Mouse (Mus musculus): ENCODE measurements at regions not wholly inside any gene's neighbourhood (a gene's known extent, or its start where the extent isn't known, plus 50 kb on each side); places are given as distances from the start of the nearest gene placed in this dataset.
A peak's percentile ranks its signal among the peaks of the same experiment; 100 is the strongest.

- ATAC-seq (replicated peaks; ENCODE audit: low FRiP score, low TSS enrichment, poor library complexity, severe bottlenecking) = no peak
Observed at GRCm38 (mm10) chr5:129338511-129338910, 162.5 kb upstream of the Sfswap start.

- no peak for ATAC-seq (replicated peaks; ENCODE audit: low FRiP score, low TSS enrichment, poor library complexity, severe bottlenecking)
Observed at GRCm38 (mm10) chr5:129344038-129344437, 157.0 kb upstream of the Sfswap start.

- ATAC-seq (replicated peaks; ENCODE audit: low FRiP score, low TSS enrichment, poor library complexity, severe bottlenecking) = no peak
Observed at GRCm38 (mm10) chr5:129350024-129350423, 151.0 kb upstream of the Sfswap start.

GRCm38 (mm10) chr5:129353549-129353948 is 147.5 kb upstream of the Sfswap start:
- ATAC-seq (replicated peaks; ENCODE audit: low FRiP score, low TSS enrichment, poor library complexity, severe bottlenecking) = no peak

GRCm38 (mm10) chr5:129354877-129355276 is 146.1 kb upstream of the Sfswap start:
- no peak for ATAC-seq (replicated peaks; ENCODE audit: low FRiP score, low TSS enrichment, poor library complexity, severe bottlenecking)

- ATAC-seq (replicated peaks; ENCODE audit: low FRiP score, low TSS enrichment, poor library complexity, severe bottlenecking) = no peak
Observed at GRCm38 (mm10) chr5:129361527-129361926, 139.5 kb upstream of the Sfswap start.

GRCm38 (mm10) chr5:129363189-129363588 is 137.8 kb upstream of the Sfswap start:
- ATAC-seq (replicated peaks; ENCODE audit: low FRiP score, low TSS enrichment, poor library complexity, severe bottlenecking) = no peak

- no peak for ATAC-seq (replicated peaks; ENCODE audit: low FRiP score, low TSS enrichment, poor library complexity, severe bottlenecking)
Observed at GRCm38 (mm10) chr5:129365026-129365425, 136.0 kb upstream of the Sfswap start.

GRCm38 (mm10) chr5:129367266-129367665 is 133.8 kb upstream of the Sfswap start:
- ATAC-seq (replicated peaks; ENCODE audit: low FRiP score, low TSS enrichment, poor library complexity, severe bottlenecking) = no peak

- ATAC-seq (replicated peaks; ENCODE audit: low FRiP score, low TSS enrichment, poor library complexity, severe bottlenecking) = no peak
Observed at GRCm38 (mm10) chr5:129380861-129381260, 120.2 kb upstream of the Sfswap start.

GRCm38 (mm10) chr5:129384976-129385375 is 116.0 kb upstream of the Sfswap start:
- no peak for ATAC-seq (replicated peaks; ENCODE audit: low FRiP score, low TSS enrichment, poor library complexity, severe bottlenecking)

- ATAC-seq (replicated peaks; ENCODE audit: low FRiP score, low TSS enrichment, poor library complexity, severe bottlenecking) = peak; percentile 92
Observed at GRCm38 (mm10) chr5:129385965-129386643, 114.9 kb upstream of the Sfswap start.

GRCm38 (mm10) chr5:129386671-129387070 is 114.3 kb upstream of the Sfswap start:
- peak; percentile 93 for ATAC-seq (replicated peaks; ENCODE audit: low FRiP score, low TSS enrichment, poor library complexity, severe bottlenecking)

GRCm38 (mm10) chr5:129387301-129387700 is 113.7 kb upstream of the Sfswap start:
- ATAC-seq (replicated peaks; ENCODE audit: low FRiP score, low TSS enrichment, poor library complexity, severe bottlenecking) = no peak

GRCm38 (mm10) chr5:129390921-129391371 is 110.1 kb upstream of the Sfswap start:
- no peak for ATAC-seq (replicated peaks; ENCODE audit: low FRiP score, low TSS enrichment, poor library complexity, severe bottlenecking)

GRCm38 (mm10) chr5:129393150-129393549 is 107.9 kb upstream of the Sfswap start:
- no peak for ATAC-seq (replicated peaks; ENCODE audit: low FRiP score, low TSS enrichment, poor library complexity, severe bottlenecking)

- ATAC-seq (replicated peaks; ENCODE audit: low FRiP score, low TSS enrichment, poor library complexity, severe bottlenecking) = no peak
Observed at GRCm38 (mm10) chr5:129393606-129394255, 107.3 kb upstream of the Sfswap start.

- no peak for ATAC-seq (replicated peaks; ENCODE audit: low FRiP score, low TSS enrichment, poor library complexity, severe bottlenecking)
Observed at GRCm38 (mm10) chr5:129394416-129394815, 106.6 kb upstream of the Sfswap start.

GRCm38 (mm10) chr5:129397311-129397710 is 103.7 kb upstream of the Sfswap start:
- ATAC-seq (replicated peaks; ENCODE audit: low FRiP score, low TSS enrichment, poor library complexity, severe bottlenecking) = no peak

GRCm38 (mm10) chr5:129406259-129406658 is 94.8 kb upstream of the Sfswap start:
- no peak for ATAC-seq (replicated peaks; ENCODE audit: low FRiP score, low TSS enrichment, poor library complexity, severe bottlenecking)

- ATAC-seq (replicated peaks; ENCODE audit: low FRiP score, low TSS enrichment, poor library complexity, severe bottlenecking) = no peak
Observed at GRCm38 (mm10) chr5:129409440-129410004, 91.5 kb upstream of the Sfswap start.
